Mouse (Mus musculus) neural tube, embryonic 11.5 days (tissue): ENCODE data around the gene Ric1. TPM values are rescaled to one million over a fixed set of nuclear protein-coding genes. Genes with fewer than 3 reads are reported as not detected.

ENCODE experiments used
- ATAC-seq: fragments of 200-750 bp; cut with Nextera tagmentation; 2 replicates; pipeline ENCODE4 v1.8.0; 2017; ENCODE audit warnings: moderate number of reproducible peaks, mild to moderate bottlenecking, moderate TSS enrichment, moderate library complexity; ENCODE audit not compliant: insufficient read depth, low FRiP score, low TSS enrichment
- DNase-seq: peaks from one replicate; pipeline ENCODE4 v3.0.0-alpha.2; 2015; ENCODE audit warnings: low spot score
- H3K27ac ChIP-seq: fragments of 300-500 bp; sonication (generic); 2 replicates; pipeline ENCODE4 v1.5.1; 2014; ENCODE audit warnings: low read depth, mild to moderate bottlenecking, low read length
- H3K27me3 ChIP-seq: fragments of 300-500 bp; sonication (generic); 2 replicates; pipeline ENCODE4 v1.6.1; 2014; ENCODE audit warnings: mild to moderate bottlenecking, low read length, mixed read lengths; ENCODE audit not compliant: control insufficient read depth, insufficient read depth
- H3K36me3 ChIP-seq: fragments of 300-500 bp; sonication (generic); 2 replicates; pipeline ENCODE4 v1.6.1; 2014; ENCODE audit warnings: mild to moderate bottlenecking, low read length, moderate library complexity, mixed read lengths; ENCODE audit not compliant: control insufficient read depth, insufficient read depth
- H3K4me1 ChIP-seq: fragments of 300-500 bp; sonication (generic); 2 replicates; pipeline ENCODE4 v1.6.1; 2014; ENCODE audit warnings: low read length, mixed read lengths; ENCODE audit not compliant: control insufficient read depth, insufficient read depth
- H3K4me2 ChIP-seq: fragments of 300-500 bp; sonication (generic); 2 replicates; pipeline ENCODE4 v1.6.1; 2014; ENCODE audit warnings: low read depth, mild to moderate bottlenecking, moderate library complexity
- H3K4me3 ChIP-seq: fragments of 300-500 bp; sonication (generic); 2 replicates; pipeline ENCODE4 v1.5.1; 2014; ENCODE audit warnings: low read depth, low read length
- H3K9ac ChIP-seq: fragments of 300-500 bp; sonication (generic); 2 replicates; pipeline ENCODE4 v1.6.1; 2014; ENCODE audit warnings: mild to moderate bottlenecking, low read length
- H3K9me3 ChIP-seq: fragments of 300-500 bp; sonication (generic); 2 replicates; pipeline ENCODE4 v1.6.1; 2016; ENCODE audit warnings: low read length; ENCODE audit not compliant: control insufficient read depth
- WGBS: fragments of 180-500 bp; shearing (Covaris S2); extraction: QIAGEN DNeasy Blood & Tissue Kit; methylation state at CpG from one replicate; pipeline ENCODE4 v1.1.7; 2014; 5-methylcytosine and 5-hydroxymethylcytosine counted together
- polyA plus RNA-seq: library from polyadenylated mRNA; unstranded; fragments of >200 nt; fragmentation: Nextera tagmentation; extraction: Ambion mirVana; gene quantifications from 2 replicates; pipeline ENCODE4 v1.2.1, GENCODE M21; 2014

Gene Ric1
- polyA plus RNA-seq, 1 experiment from 2014 or later: 14.4 TPM

GRCm38 (mm10) chr19:29642211-29642610 is 120.1 kb downstream of the Ric1 start:
- Histone ChIP-seq H3K4me2 (no peak overlapping the region), H3K36me3 (peaks cover 2% of the 10 kb centered on the region; the same call in 1 of the 2 replicates), H3K4me1 (no peaks in the 10 kb centered on the region), H3K4me3 (no peak overlapping the region), H3K27ac (no peak overlapping the region), H3K27me3 (no peaks in the 10 kb centered on the region), H3K9me3 (no peaks in the 10 kb centered on the region), H3K9ac (no peak overlapping the region)
- DNase-seq (no peak), ATAC-seq (no peak)
- WGBS: 50% methylated on average over 6 of the region's 6 CpGs

GRCm38 (mm10) chr19:29643194-29643922 is 121.3 kb downstream of the Ric1 start:
- Histone ChIP-seq H3K4me2 (no peak overlapping the region), H3K9ac (no peak overlapping the region), H3K9me3 (no peaks in the 10 kb centered on the region), H3K4me3 (no peak overlapping the region), H3K36me3 (peaks cover 2% of the 10 kb centered on the region; the same call in 1 of the 2 replicates), H3K27me3 (no peaks in the 10 kb centered on the region), H3K4me1 (no peaks in the 10 kb centered on the region), H3K27ac (no peak overlapping the region)
- ATAC-seq (no peak), DNase-seq (no peak)
- 81% methylated on average over 11 of the region's 11 CpGs for WGBS

- no peaks in the 10 kb centered on the region for H3K4me1 ChIP-seq
- H3K4me2 ChIP-seq: no peak overlapping the region
- H3K9ac ChIP-seq: no peak overlapping the region
- no peaks in the 10 kb centered on the region for H3K9me3 ChIP-seq
- no peak overlapping the region for H3K4me3 ChIP-seq
- no peak overlapping the region for H3K27ac ChIP-seq
- no peaks in the 10 kb centered on the region for H3K27me3 ChIP-seq
- 98% methylated on average over 6 of the region's 6 CpGs for WGBS
- ATAC-seq: no peak
- peaks cover 2% of the 10 kb centered on the region; the same call in 1 of the 2 replicates for H3K36me3 ChIP-seq
- no peak for DNase-seq
Measured at GRCm38 (mm10) chr19:29644747-29645146, 122.7 kb downstream of the Ric1 start.

- DNase-seq: peak; percentile 93
- Histone ChIP-seq H3K27me3 (no peaks in the 10 kb centered on the region), H3K4me3 (peak within 1 kb of the TSS; percentile 70), H3K27ac (peak within 1 kb of the TSS; percentile 77), H3K36me3 (peaks cover 2% of the 10 kb centered on the region; the same call in 1 of the 2 replicates), H3K4me1 (no peaks in the 10 kb centered on the region), H3K9ac (peak within 1 kb of the TSS; percentile 87), H3K4me2 (peak within 1 kb of the TSS; percentile 52), H3K9me3 (no peaks in the 10 kb centered on the region)
- ATAC-seq: peak; percentile 92
- WGBS: under 1% methylated on average over 66 of the region's 90 CpGs
Measured at GRCm38 (mm10) chr19:29647651-29648549, 125.8 kb downstream of the Ric1 start, which contains the start of gene Ermp1. Ermp1 (minus strand) TSS chr19:29648415.

- H3K4me3 ChIP-seq: peak overlapping the region; percentile 70; the same call in 1 of the 2 replicates
- no peaks in the 10 kb centered on the region for H3K9me3 ChIP-seq
- DNase-seq (no peak), ATAC-seq (no peak)
- no peak overlapping the region for H3K9ac ChIP-seq
- H3K4me1 ChIP-seq: no peaks in the 10 kb centered on the region
- WGBS: 33% methylated on average over 4 of the region's 4 CpGs
- H3K27ac ChIP-seq: no peak overlapping the region
- no peaks in the 10 kb centered on the region for H3K27me3 ChIP-seq
- H3K36me3 ChIP-seq: peaks cover 2% of the 10 kb centered on the region; the same call in 1 of the 2 replicates
- peak overlapping the region; percentile 52; the same call in 1 of the 2 replicates for H3K4me2 ChIP-seq
Measured at GRCm38 (mm10) chr19:29648550-29648914, 126.5 kb downstream of the Ric1 start.

- Histone ChIP-seq H3K36me3 (peaks cover 2% of the 10 kb centered on the region; the same call in 1 of the 2 replicates), H3K27me3 (no peaks in the 10 kb centered on the region), H3K27ac (no peak overlapping the region), H3K4me2 (no peak overlapping the region), H3K4me1 (no peaks in the 10 kb centered on the region), H3K9me3 (no peaks in the 10 kb centered on the region), H3K9ac (no peak overlapping the region), H3K4me3 (no peak overlapping the region)
- ATAC-seq: no peak
- DNase-seq: no peak
- 85% methylated on average over 1 of the region's 1 CpGs for WGBS
Measured at GRCm38 (mm10) chr19:29649683-29650082, 127.6 kb downstream of the Ric1 start.

- H3K4me3 ChIP-seq: no peak overlapping the region
- H3K9me3 ChIP-seq: no peaks in the 10 kb centered on the region
- WGBS: 91% methylated on average over 9 of the region's 9 CpGs
- no peaks in the 10 kb centered on the region for H3K36me3 ChIP-seq
- no peak overlapping the region for H3K27ac ChIP-seq
- no peaks in the 10 kb centered on the region for H3K4me1 ChIP-seq
- DNase-seq: no peak
- no peak overlapping the region for H3K4me2 ChIP-seq
- no peak for ATAC-seq
- no peaks in the 10 kb centered on the region for H3K27me3 ChIP-seq
- H3K9ac ChIP-seq: no peak overlapping the region
Measured at GRCm38 (mm10) chr19:29653768-29654265, 131.7 kb downstream of the Ric1 start.

GRCm38 (mm10) chr19:29655148-29655547 is 133.1 kb downstream of the Ric1 start:
- no peaks in the 10 kb centered on the region for H3K27me3 ChIP-seq
- H3K4me1 ChIP-seq: no peaks in the 10 kb centered on the region
- H3K9me3 ChIP-seq: no peaks in the 10 kb centered on the region
- no peak overlapping the region for H3K9ac ChIP-seq
- H3K4me3 ChIP-seq: no peak overlapping the region
- H3K36me3 ChIP-seq: no peaks in the 10 kb centered on the region
- DNase-seq (no peak), ATAC-seq (no peak)
- no peak overlapping the region for H3K4me2 ChIP-seq
- whole genome bisulfite sequencing: 21% methylated on average over 6 of the region's 6 CpGs
- H3K27ac ChIP-seq: no peak overlapping the region
